Mouse (Mus musculus): ENCODE data around the gene Myf5. TPM values are rescaled to one million over a fixed set of nuclear protein-coding genes. Genes with fewer than 3 reads are reported as not detected.

Gene Myf5
- polyA plus RNA-seq, 1 experiment from 2014 or later, result 1.1 TPM

- no peaks in the 10 kb centered on the region for H3K9me3 ChIP-seq (ENCODE audit: control insufficient read depth, low read length)
These were observed 10.5 kb upstream of the Myf5 start for GRCm38 (mm10) chr10:107496402-107496801.

GRCm38 (mm10) chr10:107494568-107494967 lies 8.6 kb upstream of the Myf5 start, which contains the start of gene Myf6:
Myf6 (minus strand) TSS chr10:107494737.
- no peaks in the 10 kb centered on the region for H3K27me3 ChIP-seq (ENCODE audit: control insufficient read depth, insufficient read depth, low read length)
- H3K9me3 ChIP-seq (ENCODE audit: control insufficient read depth, low read length), result no peaks in the 10 kb centered on the region
- no peak within 1 kb of the TSS; the same call in 1 of the 2 replicates for H3K4me2 ChIP-seq (replicated peaks; ENCODE audit: low read depth, low read length)
- ATAC-seq (ENCODE audit: low FRiP score) (no peak), DNase-seq (ENCODE audit: low spot score) (no peak)
- H3K4me3 ChIP-seq (ENCODE audit: low read depth, low read length), result no peak within 1 kb of the TSS
- WGBS, result 88% methylated on average over 6 of the region's 6 CpGs
- H3K9ac ChIP-seq (ENCODE audit: low read depth, low read length), result no peak within 1 kb of the TSS
- no peaks in the 10 kb centered on the region for H3K36me3 ChIP-seq (ENCODE audit: control insufficient read depth, insufficient read depth, low read length)
- no peaks in the 10 kb centered on the region for H3K4me1 ChIP-seq (replicated peaks; ENCODE audit: control insufficient read depth, insufficient read depth, low read length)
- H3K27ac ChIP-seq (ENCODE audit: low read depth, low read length), result no peak within 1 kb of the TSS

More at GRCm38 (mm10) chr10:107496402-107496801, 10.5 kb upstream of the Myf5 start:
- H3K36me3 ChIP-seq (ENCODE audit: control insufficient read depth, insufficient read depth, low read length), result no peaks in the 10 kb centered on the region
- DNase-seq (ENCODE audit: low spot score) (no peak), ATAC-seq (ENCODE audit: low FRiP score) (no peak)
- H3K4me1 ChIP-seq (replicated peaks; ENCODE audit: control insufficient read depth, insufficient read depth, low read length), result no peaks in the 10 kb centered on the region
- H3K27ac ChIP-seq (ENCODE audit: low read depth, low read length), result no peak overlapping the region
- no peak overlapping the region for H3K4me2 ChIP-seq (replicated peaks; ENCODE audit: low read depth, low read length)
- no peak overlapping the region for H3K9ac ChIP-seq (ENCODE audit: low read depth, low read length)
- no peak overlapping the region for H3K4me3 ChIP-seq (ENCODE audit: low read depth, low read length)
- H3K27me3 ChIP-seq (ENCODE audit: control insufficient read depth, insufficient read depth, low read length), result no peaks in the 10 kb centered on the region
- 97% methylated on average over 1 of the region's 1 CpGs for WGBS

GRCm38 (mm10) chr10:107493580-107494474 lies 7.9 kb upstream of the Myf5 start:
- no peaks in the 10 kb centered on the region for H3K27me3 ChIP-seq (ENCODE audit: control insufficient read depth, insufficient read depth, low read length)
- 42% methylated on average over 20 of the region's 20 CpGs for WGBS
- no peak overlapping the region for H3K9ac ChIP-seq (ENCODE audit: low read depth, low read length)
- no peaks in the 10 kb centered on the region for H3K9me3 ChIP-seq (ENCODE audit: control insufficient read depth, low read length)
- no peak overlapping the region; the same call in 1 of the 2 replicates for H3K4me2 ChIP-seq (replicated peaks; ENCODE audit: low read depth, low read length)
- H3K4me1 ChIP-seq (replicated peaks; ENCODE audit: control insufficient read depth, insufficient read depth, low read length), result no peaks in the 10 kb centered on the region
- H3K36me3 ChIP-seq (ENCODE audit: control insufficient read depth, insufficient read depth, low read length), result no peaks in the 10 kb centered on the region
- H3K4me3 ChIP-seq (ENCODE audit: low read depth, low read length), result 0 out of 2 replicates have a peak overlapping the region, but pooled peaks have one; percentile 1
- H3K27ac ChIP-seq (ENCODE audit: low read depth, low read length), result no peak overlapping the region
- ATAC-seq (ENCODE audit: low FRiP score) (peak; percentile 62), DNase-seq (ENCODE audit: low spot score) (no peak)

GRCm38 (mm10) chr10:107492867-107493579 lies 7.1 kb upstream of the Myf5 start:
- Histone ChIP-seq H3K27ac (ENCODE audit: low read depth, low read length) (no peak overlapping the region), H3K4me1 (replicated peaks; ENCODE audit: control insufficient read depth, insufficient read depth, low read length) (no peaks in the 10 kb centered on the region), H3K4me3 (ENCODE audit: low read depth, low read length) (0 out of 2 replicates have a peak overlapping the region, but pooled peaks have one; percentile 1), H3K9ac (ENCODE audit: low read depth, low read length) (no peak overlapping the region), H3K9me3 (ENCODE audit: control insufficient read depth, low read length) (no peaks in the 10 kb centered on the region), H3K36me3 (ENCODE audit: control insufficient read depth, insufficient read depth, low read length) (no peaks in the 10 kb centered on the region), H3K4me2 (replicated peaks; ENCODE audit: low read depth, low read length) (peak overlapping the region; percentile 11; the same call in 1 of the 2 replicates), H3K27me3 (ENCODE audit: control insufficient read depth, insufficient read depth, low read length) (no peaks in the 10 kb centered on the region)
- DNase-seq (ENCODE audit: low spot score) (peak; percentile 39), ATAC-seq (ENCODE audit: low FRiP score) (peak; percentile 63)
- 48% methylated on average over 18 of the region's 18 CpGs for WGBS

GRCm38 (mm10) chr10:107488654-107489315 lies 2.9 kb upstream of the Myf5 start:
- Histone ChIP-seq H3K27me3 (ENCODE audit: control insufficient read depth, insufficient read depth, low read length) (no peaks in the 10 kb centered on the region), H3K4me3 (ENCODE audit: low read depth, low read length) (no peak overlapping the region), H3K27ac (ENCODE audit: low read depth, low read length) (no peak overlapping the region), H3K4me2 (replicated peaks; ENCODE audit: low read depth, low read length) (no peak overlapping the region), H3K36me3 (ENCODE audit: control insufficient read depth, insufficient read depth, low read length) (no peaks in the 10 kb centered on the region), H3K4me1 (replicated peaks; ENCODE audit: control insufficient read depth, insufficient read depth, low read length) (no peaks in the 10 kb centered on the region), H3K9me3 (ENCODE audit: control insufficient read depth, low read length) (no peaks in the 10 kb centered on the region), H3K9ac (ENCODE audit: low read depth, low read length) (no peak overlapping the region)
- WGBS, result 32% methylated on average over 12 of the region's 12 CpGs
- DNase-seq (ENCODE audit: low spot score), result no peak
- ATAC-seq (ENCODE audit: low FRiP score), result no peak; the same call in 1 of the 2 replicates

- no peak overlapping the region for H3K4me3 ChIP-seq (ENCODE audit: low read depth, low read length)
- 64% methylated on average over 12 of the region's 12 CpGs for WGBS
- no peak overlapping the region for H3K27ac ChIP-seq (ENCODE audit: low read depth, low read length)
- no peak overlapping the region for H3K9ac ChIP-seq (ENCODE audit: low read depth, low read length)
- H3K36me3 ChIP-seq (ENCODE audit: control insufficient read depth, insufficient read depth, low read length), result no peaks in the 10 kb centered on the region
- H3K4me2 ChIP-seq (replicated peaks; ENCODE audit: low read depth, low read length), result no peak overlapping the region
- ATAC-seq (ENCODE audit: low FRiP score) (no peak), DNase-seq (ENCODE audit: low spot score) (no peak)
- no peaks in the 10 kb centered on the region for H3K9me3 ChIP-seq (ENCODE audit: control insufficient read depth, low read length)
- H3K27me3 ChIP-seq (ENCODE audit: control insufficient read depth, insufficient read depth, low read length), result no peaks in the 10 kb centered on the region
- H3K4me1 ChIP-seq (replicated peaks; ENCODE audit: control insufficient read depth, insufficient read depth, low read length), result no peaks in the 10 kb centered on the region
These were observed 836 bp upstream of the Myf5 start for GRCm38 (mm10) chr10:107486770-107487169.

- H3K4me1 ChIP-seq (replicated peaks; ENCODE audit: control insufficient read depth, insufficient read depth, low read length), result no peaks in the 10 kb centered on the region
- no peaks in the 10 kb centered on the region for H3K9me3 ChIP-seq (ENCODE audit: control insufficient read depth, low read length)
- WGBS, result 57% methylated on average over 10 of the region's 10 CpGs
- H3K27ac ChIP-seq (ENCODE audit: low read depth, low read length), result no peak overlapping the region
- H3K27me3 ChIP-seq (ENCODE audit: control insufficient read depth, insufficient read depth, low read length), result no peaks in the 10 kb centered on the region
- H3K36me3 ChIP-seq (ENCODE audit: control insufficient read depth, insufficient read depth, low read length), result no peaks in the 10 kb centered on the region
- DNase-seq (ENCODE audit: low spot score) (no peak), ATAC-seq (ENCODE audit: low FRiP score) (no peak; the same call in 1 of the 2 replicates)
- H3K9ac ChIP-seq (ENCODE audit: low read depth, low read length), result no peak overlapping the region
- no peak overlapping the region for H3K4me2 ChIP-seq (replicated peaks; ENCODE audit: low read depth, low read length)
- no peak overlapping the region for H3K4me3 ChIP-seq (ENCODE audit: low read depth, low read length)
These were observed 1.9 kb downstream of the Myf5 start for GRCm38 (mm10) chr10:107484050-107484449.

- no peaks in the 10 kb centered on the region for H3K36me3 ChIP-seq (ENCODE audit: control insufficient read depth, insufficient read depth, low read length)
- DNase-seq (ENCODE audit: low spot score) (no peak), ATAC-seq (ENCODE audit: low FRiP score) (no peak)
- no peaks in the 10 kb centered on the region for H3K9me3 ChIP-seq (ENCODE audit: control insufficient read depth, low read length)
- no peak overlapping the region for H3K4me3 ChIP-seq (ENCODE audit: low read depth, low read length)
- H3K27me3 ChIP-seq (ENCODE audit: control insufficient read depth, insufficient read depth, low read length), result no peaks in the 10 kb centered on the region
- H3K27ac ChIP-seq (ENCODE audit: low read depth, low read length), result no peak overlapping the region
- H3K4me2 ChIP-seq (replicated peaks; ENCODE audit: low read depth, low read length), result no peak overlapping the region
- no peaks in the 10 kb centered on the region for H3K4me1 ChIP-seq (replicated peaks; ENCODE audit: control insufficient read depth, insufficient read depth, low read length)
- WGBS, result 48% methylated on average over 2 of the region's 2 CpGs
- no peak overlapping the region for H3K9ac ChIP-seq (ENCODE audit: low read depth, low read length)
These were observed 12.4 kb downstream of the Myf5 start for GRCm38 (mm10) chr10:107473497-107473896.

Measured in hindbrain, embryonic 11.5 days (tissue).